Mouse (Mus musculus) spleen, embryonic (tissue): Measurements from ENCODE around the gene Slc29a1.

Experiments used
- CTCF ChIA-PET: fragments of 350-600 bp; sonication (Branson Sonifier 250); formaldehyde crosslinking; loops from one replicate; lab custom pipeline; 2022; lab: Charles Lee

Slc29a1 gene

DNA sequence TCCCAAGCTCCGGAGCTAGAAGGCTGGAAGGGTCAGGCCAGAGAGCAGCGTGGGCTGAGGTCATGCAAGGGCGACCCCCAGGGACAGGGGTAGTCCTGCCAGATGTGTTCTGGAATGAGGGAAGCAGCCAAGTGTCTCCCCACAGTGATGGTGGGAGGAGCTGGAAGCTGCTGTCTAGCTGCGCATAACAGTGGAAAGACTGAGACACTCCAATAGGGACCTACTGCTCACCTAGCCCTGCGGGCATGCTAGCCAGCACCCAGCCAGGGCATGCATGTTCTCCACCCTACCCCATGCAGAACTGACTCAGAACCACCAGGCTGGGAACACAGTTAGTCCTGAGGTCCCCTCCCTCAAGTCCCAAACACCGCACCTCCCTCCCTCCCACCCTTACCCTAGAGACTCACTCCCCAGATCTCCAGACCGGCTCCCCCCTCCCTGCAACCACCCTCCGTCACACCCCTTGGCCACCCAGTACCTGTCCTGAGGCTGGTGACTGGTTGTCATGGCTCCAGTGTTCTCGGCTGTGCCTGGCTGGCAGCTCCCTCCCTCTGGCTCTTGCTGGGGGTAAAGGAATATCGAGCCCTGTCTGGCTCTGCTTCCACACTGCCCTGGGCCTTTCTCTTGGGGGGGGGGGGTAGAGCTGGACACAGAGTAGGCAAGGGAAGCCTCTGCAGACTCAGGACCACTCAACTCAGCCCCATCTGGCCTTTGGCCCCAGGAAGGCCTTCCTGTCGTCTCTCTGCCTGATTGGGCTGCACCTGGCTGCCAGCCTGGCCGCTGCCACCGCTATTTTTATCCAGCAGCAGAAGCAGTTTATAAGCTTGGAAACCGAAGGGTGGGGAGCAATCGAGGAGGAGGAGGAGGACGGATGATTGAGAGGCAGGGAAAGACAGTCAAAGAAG, 7.5 kb downstream of the Slc29a1 start:
- CTCF ChIA-PET = interaction anchor here (0.5 to 1.5 kb wide), 2 partner anchors 51 to 897 kb away, joined by 3 to 5 read pairs; no protein-coding TSS in a partner anchor

DNA sequence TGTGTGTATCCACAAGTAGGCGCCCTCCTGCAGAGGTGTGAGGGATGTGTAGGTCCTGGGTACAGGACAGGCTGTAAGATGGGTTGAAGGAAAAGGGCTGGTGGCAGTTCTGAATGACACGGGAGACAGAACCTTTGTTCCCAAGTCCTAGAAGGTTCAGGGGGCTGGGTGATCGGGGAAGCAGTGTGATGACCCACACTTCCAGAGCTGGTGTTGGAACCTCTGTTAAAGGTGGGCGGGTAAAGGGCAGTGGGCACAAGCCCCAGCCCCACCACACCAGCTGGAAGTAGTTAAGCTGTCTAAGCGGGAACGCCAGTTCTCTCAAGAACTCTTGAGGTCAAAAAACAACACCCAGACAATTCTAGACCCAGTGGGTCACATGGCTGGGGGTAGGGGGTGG, 9.0 kb downstream of the Slc29a1 start:
- CTCF ChIA-PET = no interaction called here

GRCm38 (mm10) chr17:45589844-45590243, 9.6 kb downstream of the Slc29a1 start:
- CTCF ChIA-PET = no interaction called here

GRCm38 (mm10) chr17:45589236-45589635, 10.2 kb downstream of the Slc29a1 start:
- CTCF ChIA-PET = no interaction called here

GRCm38 (mm10) chr17:45588370-45588769, 11.0 kb downstream of the Slc29a1 start:
- CTCF ChIA-PET = no interaction called here

DNA sequence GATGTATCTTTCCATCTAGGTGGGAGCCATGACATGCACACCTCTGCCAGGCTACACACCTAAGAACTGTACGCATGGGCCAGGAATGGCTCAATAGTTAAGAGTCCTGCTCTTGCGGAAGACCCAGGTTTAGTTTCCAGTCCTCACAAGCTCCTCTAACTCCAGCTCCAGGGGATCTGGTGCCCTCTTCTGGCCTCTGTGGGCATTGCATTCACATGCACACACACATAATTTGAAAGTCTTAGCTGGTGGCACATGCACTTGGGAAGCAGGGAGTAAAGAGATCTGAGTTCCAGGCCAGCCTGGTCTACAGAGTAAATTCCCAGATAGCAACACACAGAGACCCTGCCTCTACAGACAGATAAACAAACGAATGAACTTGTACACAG, 13.0 kb downstream of the Slc29a1 start:
- CTCF ChIA-PET = no interaction called here

GRCm38 (mm10) chr17:45585725-45586448, 13.5 kb downstream of the Slc29a1 start:
- CTCF ChIA-PET = interaction anchor here (3.3 kb wide), 1 partner anchor 41 kb away, joined by 10 read pairs; no protein-coding TSS in a partner anchor

- CTCF ChIA-PET = interaction anchor here (0.7 to 3.3 kb wide), 5 partner anchors 9 to 57 kb away, joined by 3 to 10 read pairs (median 3); no protein-coding TSS in a partner anchor
Observed at GRCm38 (mm10) chr17:45584939-45585678, 14.3 kb downstream of the Slc29a1 start.

GRCm38 (mm10) chr17:45584096-45584896, 15.1 kb downstream of the Slc29a1 start:
- CTCF ChIA-PET = interaction anchor here (0.7 to 3.3 kb wide), 5 partner anchors 10 to 58 kb away, joined by 3 to 10 read pairs (median 3); no protein-coding TSS in a partner anchor

GRCm38 (mm10) chr17:45582715-45583355, 16.6 kb downstream of the Slc29a1 start:
- CTCF ChIA-PET = interaction anchor here (0.6 to 3.3 kb wide), 8 partner anchors 9 to 138 kb away, joined by 3 to 15 read pairs (median 4); partner anchors contain the start of gene Hsp90ab1

GRCm38 (mm10) chr17:45582188-45582587, 17.2 kb downstream of the Slc29a1 start:
- CTCF ChIA-PET = interaction anchor here (0.6 to 1.5 kb wide), 6 partner anchors 10 to 137 kb away, joined by 3 to 15 read pairs (median 4); no protein-coding TSS in a partner anchor

DNA sequence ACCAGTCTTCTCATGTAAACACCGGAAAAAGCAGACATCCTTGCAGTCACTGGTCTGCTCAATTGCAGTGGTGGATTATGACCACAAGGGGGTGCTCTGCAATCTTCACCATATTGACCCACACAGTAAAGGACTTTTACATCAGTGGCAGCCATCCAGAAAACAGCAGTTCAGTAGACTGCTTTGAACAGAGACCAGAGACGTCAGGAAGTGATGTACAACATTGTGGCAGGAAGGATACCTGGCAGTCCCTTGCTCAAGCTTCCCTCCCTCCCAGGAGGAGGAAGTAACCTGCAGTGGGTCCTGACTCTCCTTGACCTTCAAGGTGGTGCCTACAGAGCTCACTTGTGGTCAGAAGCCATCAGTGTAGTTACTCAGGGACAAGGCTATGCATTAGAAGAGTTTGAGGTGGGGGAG, 17.8 kb downstream of the Slc29a1 start:
- CTCF ChIA-PET = interaction anchor here (0.8 to 1.3 kb wide), 3 partner anchors 10 to 28 kb away, joined by 3 to 4 read pairs (median 3); no protein-coding TSS in a partner anchor

GRCm38 (mm10) chr17:45580958-45581477, 18.4 kb downstream of the Slc29a1 start:
- CTCF ChIA-PET = no interaction called here

DNA sequence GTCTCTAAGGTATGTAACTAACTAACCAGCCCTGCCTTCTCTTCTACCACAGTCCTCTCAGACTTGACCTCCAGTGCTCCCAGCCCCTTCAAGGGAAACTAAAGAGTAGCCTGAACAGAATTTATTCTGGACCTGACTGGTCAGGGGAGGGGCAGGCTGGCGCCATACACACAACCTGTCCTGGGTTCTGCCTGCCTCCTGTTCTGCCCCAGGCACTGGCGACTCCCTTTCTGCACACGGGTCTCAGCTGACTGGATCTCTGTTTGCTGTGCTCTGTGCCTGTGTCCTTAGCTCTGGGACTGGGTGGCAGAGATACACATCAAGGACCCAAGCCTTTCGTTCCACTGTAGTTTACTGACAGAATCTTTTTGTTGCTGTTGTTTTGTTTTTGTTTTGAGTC, 19.9 kb downstream of the Slc29a1 start:
- CTCF ChIA-PET = interaction anchor here (1.2 kb wide), 1 partner anchor 102 kb away, joined by 4 read pairs; no protein-coding TSS in a partner anchor

GRCm38 (mm10) chr17:45578843-45579242, 20.6 kb downstream of the Slc29a1 start:
- CTCF ChIA-PET = interaction anchor here (0.7 to 1.0 kb wide), 2 partner anchors 48 to 54 kb away, joined by 3 to 4 read pairs; no protein-coding TSS in a partner anchor

GRCm38 (mm10) chr17:45578242-45578641, 21.2 kb downstream of the Slc29a1 start:
- CTCF ChIA-PET = interaction anchor here (0.7 to 1.0 kb wide), 2 partner anchors 49 to 55 kb away, joined by 3 to 4 read pairs; no protein-coding TSS in a partner anchor

DNA sequence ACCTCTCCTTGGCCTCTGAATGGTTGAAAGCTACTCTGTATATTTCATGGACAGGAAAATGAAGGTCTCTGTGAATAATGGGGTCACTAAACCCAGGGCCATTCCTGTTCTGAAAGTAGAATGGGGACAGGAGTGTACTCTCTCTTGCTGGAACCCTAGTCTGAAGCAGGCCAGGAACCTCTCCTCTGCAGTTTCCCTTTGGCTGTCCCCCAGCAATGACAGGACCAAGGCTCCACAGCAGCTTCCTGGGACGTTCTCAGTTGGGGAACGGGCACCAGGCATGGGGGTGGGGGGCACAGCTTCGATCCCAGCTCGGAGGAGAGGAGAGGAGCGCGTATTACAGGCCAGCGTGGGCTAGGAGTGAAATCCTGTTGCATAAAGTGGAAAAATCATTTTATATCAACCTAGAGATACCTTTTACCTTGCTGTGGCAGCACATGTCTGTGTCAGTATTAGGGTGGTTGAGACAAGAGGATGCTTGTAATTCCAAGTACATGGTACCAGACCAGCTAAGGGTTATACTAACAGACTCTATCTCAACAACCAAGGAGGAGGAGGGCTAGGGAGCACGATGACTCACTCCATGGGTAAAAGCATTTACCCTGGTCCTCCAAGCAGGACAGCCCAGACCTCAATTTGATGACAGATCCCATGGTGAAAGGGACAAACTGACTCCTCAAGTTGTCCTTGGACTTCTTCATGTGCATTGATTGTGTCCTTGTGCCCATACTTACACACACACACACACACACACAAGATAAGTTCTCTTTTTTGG, 24.1 kb downstream of the Slc29a1 start:
- CTCF ChIA-PET = interaction anchor here (0.6 to 1.4 kb wide), 4 partner anchors 13 to 569 kb away, joined by 4 to 10 read pairs (median 9); partner anchors contain the start of gene Rsph9

DNA sequence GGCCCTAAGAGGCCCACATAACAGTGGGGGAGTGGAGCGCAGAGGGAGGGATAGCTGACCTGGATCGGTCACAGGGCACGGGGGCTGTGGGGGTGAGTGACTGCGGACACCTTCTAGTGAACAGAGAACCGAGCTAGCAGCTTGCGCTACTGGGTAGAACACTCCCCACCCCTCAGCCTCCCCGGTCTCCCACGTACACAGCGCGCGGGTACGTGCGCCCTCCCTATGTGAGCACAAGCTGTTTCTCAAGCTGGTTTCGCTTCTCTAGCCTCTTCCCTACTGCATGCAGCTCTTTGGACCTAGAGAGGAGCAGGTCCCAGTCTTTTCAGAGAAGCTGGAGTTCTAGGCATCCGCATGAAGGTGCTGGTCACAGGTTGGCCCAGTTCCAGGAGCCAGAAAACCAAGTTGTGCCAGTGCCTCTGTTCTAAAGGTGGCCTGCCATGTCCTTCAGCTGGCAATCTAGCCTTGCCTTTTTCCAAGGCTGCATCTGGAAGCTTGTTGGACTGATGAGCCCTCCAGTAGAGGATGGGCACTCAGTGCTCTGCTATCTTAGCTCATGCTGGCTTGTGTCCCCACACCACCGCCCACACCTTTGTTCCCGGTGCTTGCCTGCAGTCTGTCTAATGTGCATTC, 25.2 kb downstream of the Slc29a1 start:
- CTCF ChIA-PET = interaction anchor here (0.6 to 2.5 kb wide), 6 partner anchors 9 to 570 kb away, joined by 3 to 10 read pairs (median 6); partner anchors contain the start of gene Rsph9
